Mouse (Mus musculus) c-Kit-positive CD71-positive TER-119-positive erythroid progenitor cells, embryonic 14.5 days (primary cell): Measurements from ENCODE around the gene Myo19.

Experiments
- DNase-seq: peaks from one replicate; pipeline ENCODE4 v3.0.0-alpha.2; 2013; ENCODE audit warnings: low spot score

The Myo19 gene

DNA sequence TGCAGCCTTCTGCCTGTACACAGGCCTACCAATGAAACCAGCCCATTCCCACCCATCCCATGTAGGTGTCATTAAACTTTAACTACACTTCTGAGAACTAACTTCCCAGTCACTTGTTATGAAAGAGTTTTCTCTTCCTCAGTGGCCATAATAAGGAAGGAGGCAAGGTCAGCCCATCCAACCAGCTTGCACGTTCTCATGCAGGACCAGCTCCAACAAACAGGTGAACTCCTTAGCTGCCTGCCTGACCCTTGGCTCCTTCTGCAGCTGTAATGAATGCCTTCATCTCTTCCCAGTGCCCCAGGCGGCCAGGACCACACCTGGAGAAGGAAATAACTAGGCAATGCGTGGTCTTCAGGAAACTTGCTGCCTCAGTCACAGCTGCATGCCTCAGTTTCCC is 65.9 kb downstream of the Myo19 start:
- no peak for DNase-seq

GRCm38 (mm10) chr11:84947206-84947605 is 67.3 kb downstream of the Myo19 start:
- no peak for DNase-seq

GRCm38 (mm10) chr11:84948114-84948513 is 68.2 kb downstream of the Myo19 start:
- DNase-seq, result no peak

GRCm38 (mm10) chr11:84948526-84948925 is 68.6 kb downstream of the Myo19 start:
- DNase-seq, result no peak

DNA sequence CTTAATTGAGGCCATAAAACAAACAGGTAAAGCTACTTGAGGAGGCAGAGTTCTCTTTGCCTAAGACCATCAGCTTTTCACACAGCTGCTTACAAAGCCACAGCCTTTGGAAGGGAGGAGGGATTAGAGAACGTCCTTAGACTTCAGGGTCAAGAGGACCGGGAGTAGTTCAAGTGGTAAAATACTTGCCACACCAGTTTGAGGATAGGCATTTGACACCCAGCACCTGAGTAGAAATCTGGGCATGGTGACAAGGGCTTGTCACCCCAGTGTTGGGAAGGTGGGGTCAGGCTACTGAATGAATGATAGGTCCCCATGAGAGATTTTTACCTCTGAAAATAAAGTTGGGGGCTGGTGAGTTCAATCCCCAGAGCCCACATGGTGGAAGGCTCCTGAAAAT is 72.7 kb downstream of the Myo19 start:
- DNase-seq, result no peak

GRCm38 (mm10) chr11:84956400-84956799 is 76.5 kb downstream of the Myo19 start:
- DNase-seq, result no peak

DNA sequence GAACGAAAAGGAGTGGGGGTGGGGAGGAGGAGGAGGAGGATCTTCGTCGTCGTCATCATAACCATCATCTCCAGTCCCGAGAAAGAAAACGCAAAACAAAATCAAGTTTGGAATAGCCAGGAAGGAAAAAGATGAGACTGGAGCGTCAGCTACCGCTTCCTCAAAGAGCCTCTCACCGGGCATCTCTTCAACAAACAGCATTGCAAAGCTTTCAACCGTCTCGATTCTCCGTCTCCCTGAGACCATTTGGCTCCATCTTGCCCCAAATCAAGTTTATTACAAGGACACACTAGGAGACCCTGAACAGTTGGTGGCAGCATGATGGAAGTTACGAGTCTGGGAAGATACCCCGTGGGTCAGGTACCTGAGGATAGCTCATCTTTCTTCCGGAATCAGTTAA is 77.2 kb downstream of the Myo19 start:
- DNase-seq, result no peak

DNA sequence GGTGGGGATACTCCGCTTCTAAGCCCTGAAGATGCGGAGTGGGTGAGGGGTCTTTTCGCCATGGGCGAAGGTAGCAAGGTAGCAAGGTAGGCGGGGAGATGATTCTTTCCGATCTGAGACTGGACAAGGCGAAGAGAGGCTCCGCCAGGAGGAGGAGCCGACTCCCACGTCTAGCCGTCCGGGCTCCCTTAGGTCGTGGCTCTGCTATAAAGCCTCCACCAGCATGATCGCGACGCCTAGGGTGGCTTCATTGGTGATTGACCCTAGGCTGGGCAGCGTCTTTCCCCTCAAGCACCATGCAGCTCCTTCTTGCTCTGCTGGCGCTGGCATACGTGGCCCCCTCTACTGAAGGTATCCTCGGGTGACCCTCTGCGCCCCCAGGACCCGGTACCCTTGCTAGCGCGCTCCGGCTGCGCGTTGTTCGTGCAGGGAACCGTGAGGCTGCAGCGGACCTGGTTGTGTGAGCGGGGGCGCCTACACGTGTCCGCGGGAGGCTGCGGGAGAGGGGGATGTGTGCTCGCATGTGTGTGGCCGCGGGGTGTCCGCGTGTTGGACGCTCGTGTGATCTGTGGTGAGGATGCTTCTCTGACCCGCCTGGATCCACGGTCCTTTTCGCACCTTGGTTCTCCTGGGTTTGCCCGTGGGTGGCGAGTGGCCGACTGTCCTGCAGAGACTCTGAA is 77.8 kb downstream of the Myo19 start, which contains the start of gene Car4:
Gene Car4, plus strand, starts transcription at position 196 of the 680 bp plus-strand sequence.
- DNase-seq, result no peak

DNA sequence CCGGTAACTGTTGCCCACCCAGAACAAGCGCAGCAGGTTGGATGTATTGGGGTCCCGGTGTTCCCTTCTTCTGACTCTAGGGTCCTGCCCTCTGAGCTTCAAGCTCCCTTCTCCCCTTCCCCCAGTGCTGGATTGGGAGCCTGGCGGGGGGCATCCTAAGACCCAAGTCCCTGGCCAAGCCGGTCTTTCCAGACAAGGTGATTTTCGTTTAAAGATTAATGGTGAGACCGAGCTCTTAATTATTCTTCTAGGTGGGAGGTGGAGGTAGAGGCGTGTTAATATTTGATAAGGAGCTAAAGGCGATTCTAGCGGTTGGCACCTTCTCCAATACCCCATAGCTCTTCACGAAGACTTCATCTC is 78.3 kb downstream of the Myo19 start:
- no peak for DNase-seq

GRCm38 (mm10) chr11:84959181-84959580 is 79.2 kb downstream of the Myo19 start:
- no peak for DNase-seq

DNA sequence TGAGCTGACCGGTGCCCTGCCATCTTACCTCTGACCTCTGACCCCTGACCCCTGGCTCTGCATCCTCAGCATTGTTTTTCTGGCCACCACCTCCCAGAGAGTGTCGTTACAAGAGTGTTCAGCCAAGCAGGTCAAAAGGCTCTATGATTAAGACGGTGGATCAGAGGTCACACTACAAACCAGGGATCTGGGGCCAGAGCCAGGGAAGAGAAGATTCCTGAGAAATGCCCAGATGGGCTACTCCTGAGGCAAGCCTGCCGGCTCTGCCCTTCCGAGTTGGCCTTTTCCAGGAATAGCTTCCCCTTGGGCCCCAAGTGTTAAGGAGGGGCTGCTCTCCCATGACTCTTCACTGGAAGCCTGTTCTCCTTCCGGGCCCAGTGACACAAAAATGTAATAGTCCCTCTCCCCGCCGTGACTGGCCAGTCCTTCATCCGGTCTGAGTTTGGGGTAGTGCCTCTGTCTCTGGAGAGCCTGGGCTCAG is 79.8 kb downstream of the Myo19 start:
- no peak for DNase-seq

DNA sequence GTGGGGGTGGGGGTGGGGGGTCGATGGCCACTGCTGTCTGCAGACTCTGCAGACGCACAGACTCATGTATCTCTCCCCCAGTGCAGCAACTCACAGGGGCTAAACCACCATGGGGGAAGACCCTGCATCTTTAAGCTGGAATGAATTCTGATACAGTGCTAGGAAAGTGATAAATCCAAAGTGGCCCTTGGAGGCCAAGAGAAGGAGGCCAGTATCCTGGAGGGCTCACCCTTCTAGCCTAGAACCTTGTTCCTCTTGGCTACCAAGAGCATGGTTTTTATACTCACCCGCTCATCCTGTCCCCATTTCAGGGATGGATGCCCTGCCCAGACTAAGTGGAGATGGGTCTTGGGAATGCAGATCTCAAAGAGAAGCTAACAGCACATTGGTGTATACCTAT is 80.3 kb downstream of the Myo19 start:
- DNase-seq, result no peak

DNA sequence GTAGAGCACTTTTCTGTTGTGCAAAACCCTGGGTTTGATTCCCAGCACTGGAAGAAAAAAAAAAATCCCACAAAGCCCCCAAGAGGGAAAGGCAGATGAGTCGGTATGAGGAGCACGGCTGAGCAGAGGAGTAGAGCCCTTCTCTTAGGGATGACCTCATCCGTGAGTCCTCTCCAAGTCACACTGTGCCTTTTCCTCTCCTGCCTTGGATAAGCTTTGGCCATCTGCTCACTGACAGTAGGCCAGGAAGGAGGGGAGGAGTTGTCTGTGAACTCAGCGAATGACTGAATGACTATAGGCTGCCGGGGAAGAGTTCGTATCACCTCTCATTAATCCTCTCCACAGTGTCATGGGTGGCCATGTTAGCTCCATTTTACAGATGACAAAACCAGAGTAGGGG is 80.8 kb downstream of the Myo19 start:
- no peak for DNase-seq
